Mouse (Mus musculus): ENCODE data around the gene Adss.

DNA sequence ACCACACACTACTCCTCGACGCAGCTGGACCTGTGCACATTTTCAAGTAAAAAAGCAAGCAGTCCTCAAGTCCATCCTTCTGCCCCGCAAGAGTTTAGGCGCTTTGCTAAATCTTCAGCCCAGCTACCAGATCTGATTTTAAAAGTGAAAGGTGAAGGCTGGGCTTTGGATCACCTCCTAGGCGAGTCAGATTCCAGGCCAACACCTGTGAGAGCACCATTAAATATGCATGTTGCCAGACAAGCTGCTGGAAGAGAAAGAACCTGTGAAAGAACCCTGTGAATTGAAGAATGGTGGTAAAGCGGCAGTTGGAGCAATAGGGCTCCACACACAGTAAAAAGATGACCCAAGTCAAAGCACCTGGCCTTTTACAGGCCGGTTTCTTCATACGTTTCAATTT is 1.4 kb downstream of the Adss start:
- TF ChIP-seq CTCF (IDR thresholded peaks at IDR 0.05; ENCODE audit: insufficient read depth, low read length), result no peak
- no peak for TF ChIP-seq POLR2A (IDR thresholded peaks at IDR 0.05; ENCODE audit: borderline replicate concordance, extremely low read depth, low read depth, low read length)
